Mouse (Mus musculus) CH12.LX (cell line): Measurements from ENCODE around the gene Itgbl1. TPM values are rescaled to one million over a fixed set of nuclear protein-coding genes. Genes with fewer than 3 reads are reported as not detected.
"Not testable (repeated sequence)": the region's sequence is repeated elsewhere in the genome, so short reads cannot be mapped to it uniquely, and the experiment has no call there.

ENCODE experiments used
- DNase-seq: peaks from one replicate; pipeline ENCODE4 v3.0.0-alpha.2; 2013; ENCODE audit errors: extremely low read depth
- H3K27ac ChIP-seq: 2 replicates; pipeline ENCODE4 v1.5.1; 2012; ENCODE audit warnings: low read depth, mild to moderate bottlenecking, control low read depth, moderate library complexity; ENCODE audit not compliant: insufficient read depth
- H3K27me3 ChIP-seq: replicated peaks from 2 replicates; pipeline ENCODE3; 2012; ENCODE audit warnings: inconsistent platforms
- H3K36me3 ChIP-seq, 2 experiments: replicated peaks in 1 of 2; 2 replicates each; pipeline versions ENCODE3 to v1.6.1; 2012; ENCODE audit warnings: inconsistent platforms in 1 of 2, low read length in 1 of 2, mild to moderate bottlenecking in 1 of 2, mixed read lengths in 1 of 2, moderate library complexity in 1 of 2; ENCODE audit not compliant: control insufficient read depth in 1 of 2, insufficient read depth in 1 of 2
- H3K4me1 ChIP-seq, 2 experiments: 2 replicates each; pipeline ENCODE4 v1.6.1; 2012; ENCODE audit warnings: inconsistent platforms in 1 of 2, moderate library complexity in 1 of 2; ENCODE audit not compliant: insufficient read depth in 2 of 2, control insufficient read depth in 1 of 2
- H3K4me2 ChIP-seq: 2 replicates; pipeline ENCODE4 v1.6.1; 2012; ENCODE audit warnings: low read depth, mild to moderate bottlenecking, control low read depth; ENCODE audit not compliant: poor library complexity, insufficient read depth, severe bottlenecking
- H3K4me3 ChIP-seq, 3 experiments: fragments of 150-350 bp in 1 of 3; sonication (generic) in 1 of 3; replicated peaks in 1 of 3; 2 replicates each; pipeline versions ENCODE3 to v1.5.1; 2011 to 2012; ENCODE audit warnings: low read depth in 2 of 3, low read length in 2 of 3, mild to moderate bottlenecking in 2 of 3, moderate library complexity in 2 of 3, control low read depth in 1 of 3, improper control_type of control experiment in 1 of 3, inconsistent platforms in 1 of 3, mixed read lengths in 1 of 3; ENCODE audit not compliant: poor library complexity in 1 of 3
- H3K79me2 ChIP-seq: replicated peaks from 2 replicates; pipeline ENCODE4 v1.6.1; 2012; ENCODE audit warnings: mild to moderate bottlenecking, moderate library complexity; ENCODE audit not compliant: control insufficient read depth, poor library complexity, insufficient read depth, severe bottlenecking; ENCODE audit errors: extremely low read depth
- H3K9ac ChIP-seq: 2 replicates; pipeline ENCODE4 v1.6.1; 2012; ENCODE audit warnings: low read depth, mild to moderate bottlenecking, control low read depth, moderate library complexity; ENCODE audit not compliant: insufficient read depth
- H3K9me3 ChIP-seq: replicated peaks from 2 replicates; pipeline ENCODE3; 2012; ENCODE audit warnings: low read length, inconsistent platforms, mixed read lengths
- BHLHE40 ChIP-seq: IDR thresholded peaks from 2 replicates; pipeline ENCODE4 v1.6.1; 2011; ENCODE audit warnings: mild to moderate bottlenecking, low read depth, low read length, improper control_type of control experiment
- CHD1 ChIP-seq: IDR thresholded peaks from 2 replicates; pipeline ENCODE4 v1.6.1; 2012; ENCODE audit warnings: low read depth, low read length, improper control_type of control experiment, inconsistent platforms
- CTCF ChIP-seq, 2 experiments: IDR thresholded peaks in 1 of 2; conservative IDR thresholded peaks in 1 of 2; 2 replicates each; pipeline ENCODE4 v1.5.1; 2011 to 2012; ENCODE audit warnings: low read depth in 2 of 2, low read length in 2 of 2, improper control_type of control experiment in 1 of 2, inconsistent platforms in 1 of 2, mild to moderate bottlenecking in 1 of 2, moderate library complexity in 1 of 2
- E2F4 ChIP-seq: IDR thresholded peaks from 2 replicates; pipeline ENCODE4 v1.6.1; 2011; ENCODE audit warnings: low read depth, low read length, improper control_type of control experiment; ENCODE audit not compliant: insufficient replicate concordance
- EP300 ChIP-seq: IDR thresholded peaks from 2 replicates; pipeline ENCODE4 v1.6.1; 2011; ENCODE audit warnings: low read length, improper control_type of control experiment
- ETS1 ChIP-seq: conservative IDR thresholded peaks from 2 replicates; pipeline ENCODE4 v1.6.1; 2012; ENCODE audit warnings: low read depth, mild to moderate bottlenecking, inconsistent platforms, low read length, improper control_type of control experiment, moderate library complexity
- GABPA ChIP-seq: IDR thresholded peaks from 2 replicates; pipeline ENCODE4 v1.6.1; 2012; ENCODE audit warnings: low read depth, low read length, improper control_type of control experiment, inconsistent platforms; ENCODE audit not compliant: insufficient replicate concordance
- HCFC1 ChIP-seq: IDR thresholded peaks from 2 replicates; pipeline ENCODE4 v1.6.1; 2012; ENCODE audit warnings: low read depth, mild to moderate bottlenecking, inconsistent platforms, low read length, improper control_type of control experiment
- IRF4 ChIP-seq: IDR thresholded peaks from 2 replicates; pipeline ENCODE4 v1.6.1; 2014; ENCODE audit warnings: low read depth, mild to moderate bottlenecking, inconsistent platforms, low read length, improper control_type of control experiment
- JUND ChIP-seq: conservative IDR thresholded peaks from 2 replicates; pipeline ENCODE4 v1.6.1; 2011; ENCODE audit warnings: low read depth, low read length, improper control_type of control experiment
- MAZ ChIP-seq: IDR thresholded peaks from 2 replicates; pipeline ENCODE4 v1.6.1; 2012; ENCODE audit warnings: low read depth, mild to moderate bottlenecking, inconsistent platforms, low read length, improper control_type of control experiment, moderate library complexity
- MEF2A ChIP-seq: IDR thresholded peaks from 2 replicates; pipeline ENCODE4 v1.6.1; 2014; ENCODE audit warnings: low read depth, mild to moderate bottlenecking, inconsistent platforms, low read length, improper control_type of control experiment, borderline replicate concordance
- MXI1 ChIP-seq: IDR thresholded peaks from 2 replicates; pipeline ENCODE4 v1.6.1; 2011; ENCODE audit warnings: mild to moderate bottlenecking, low read depth, low read length, improper control_type of control experiment
- NRF1 ChIP-seq: IDR thresholded peaks from 2 replicates; pipeline ENCODE4 v1.6.1; 2014; ENCODE audit warnings: low read depth, mild to moderate bottlenecking, inconsistent platforms, low read length, improper control_type of control experiment, moderate library complexity
- PAX5 ChIP-seq: IDR thresholded peaks from 2 replicates; pipeline ENCODE4 v1.6.1; 2012; ENCODE audit warnings: low read length, inconsistent platforms, mixed read lengths
- POLR2A ChIP-seq: IDR thresholded peaks from 2 replicates; pipeline ENCODE4 v1.6.1; 2011; ENCODE audit warnings: low read depth, mild to moderate bottlenecking, improper control_type of control experiment, low read length
- POLR2AphosphoS2 ChIP-seq: IDR thresholded peaks from 2 replicates; pipeline ENCODE4 v1.6.1; 2011; ENCODE audit warnings: low read depth, low read length, improper control_type of control experiment
- RAD21 ChIP-seq: IDR thresholded peaks from 2 replicates; pipeline ENCODE4 v1.6.1; 2011; ENCODE audit warnings: low read depth, mild to moderate bottlenecking, low read length, improper control_type of control experiment, moderate library complexity
- RCOR1 ChIP-seq: conservative IDR thresholded peaks from 2 replicates; pipeline ENCODE4 v1.6.1; 2012; ENCODE audit warnings: low read depth, mild to moderate bottlenecking, inconsistent platforms, low read length, improper control_type of control experiment
- TBP ChIP-seq: conservative IDR thresholded peaks from 2 replicates; pipeline ENCODE4 v1.6.1; 2011; ENCODE audit warnings: low read depth, low read length, improper control_type of control experiment
- UBTF ChIP-seq: IDR thresholded peaks from 2 replicates; pipeline ENCODE4 v1.6.1; 2012; ENCODE audit warnings: low read depth, mild to moderate bottlenecking, inconsistent platforms, low read length, improper control_type of control experiment, moderate library complexity
- ZKSCAN1 ChIP-seq: IDR thresholded peaks from 2 replicates; pipeline ENCODE4 v1.6.1; 2012; ENCODE audit warnings: low read depth, inconsistent platforms, low read length, improper control_type of control experiment, borderline replicate concordance
- ZNF384 ChIP-seq: IDR thresholded peaks from 2 replicates; pipeline ENCODE4 v1.6.1; 2012; ENCODE audit warnings: low read depth, low read length, improper control_type of control experiment, inconsistent platforms
- dilution Hi-C: fragments of 300-500 bp; cut with MboI; formaldehyde crosslinking; loops from 2 replicates; pipeline ENCODE4 v1.14.3; 2020; ENCODE audit warnings: low sequenced_read_pairs; ENCODE audit not compliant: extremely low pct_unique_long_range_greater_than_20kb, extremely low pct_ligation_motif_present
- in situ Hi-C: fragments of 300-500 bp; cut with MboI; formaldehyde crosslinking; loops from 3 replicates; pipeline ENCODE4 v1.14.3; 2019; ENCODE audit warnings: low sequenced_read_pairs, low pct_ligation_motif_present, low pct_unique_long_range_greater_than_20kb, mixed read lengths
- polyA plus RNA-seq: library from polyadenylated mRNA; unstranded; fragments of >175 nt; gene quantifications from 2 replicates; pipeline ENCODE4 v1.2.1, GENCODE M21; 2012; ENCODE audit warnings: low read depth; ENCODE audit not compliant: insufficient read length
- total RNA-seq, 2 experiments: library from RNA; depleted of rRNA; stranded (reverse); fragments of 300-350 nt in 1 of 2; fragments of >200 nt in 1 of 2; gene quantifications; 2 replicates each; pipeline ENCODE4 v1.2.3; 2012 to 2014

The Itgbl1 gene
- total and polyA plus RNA-seq, 3 experiments: not detected

GRCm38 (mm10) chr14:123663206-123663605 lies 3.4 kb downstream of the Itgbl1 start:
- no peak for TF ChIP-seq BHLHE40
- TF ChIP-seq EP300: no peak
- TF ChIP-seq ZKSCAN1: no peak
- no peak for TF ChIP-seq MEF2A
- TF ChIP-seq HCFC1: no peak
- no peak for TF ChIP-seq JUND
- no peak for TF ChIP-seq ZNF384
- no peak for TF ChIP-seq NRF1
- TF ChIP-seq PAX5: no peak
- TF ChIP-seq IRF4: no peak
- no peak for TF ChIP-seq UBTF
- TF ChIP-seq RAD21: no peak
- TF ChIP-seq E2F4: no peak
- Histone ChIP-seq H3K27ac (no peak overlapping the region), H3K27me3 (no peaks in the 10 kb centered on the region), H3K9ac (no peak overlapping the region), H3K4me1 (peaks cover 0 to 5% of the 10 kb centered on the region in 2 experiments; a peak in 2 of 4 replicates), H3K36me3 (no peaks in the 10 kb centered on the region), H3K4me2 (no peak overlapping the region), H3K9me3 (no peaks in the 10 kb centered on the region), H3K79me2 (no peaks in the 10 kb centered on the region), H3K4me3 (no peak overlapping the region)
- no peak for DNase-seq
- in situ Hi-C loops: loop anchor here (25.0 kb wide), 1 partner anchor 301 kb away; no protein-coding TSS in a partner anchor
- dilution Hi-C loops: no loop called here

GRCm38 (mm10) chr14:123664451-123664850 lies 4.7 kb downstream of the Itgbl1 start:
- dilution Hi-C loops: no loop called here

GRCm38 (mm10) chr14:123671076-123671475 lies 11.3 kb downstream of the Itgbl1 start:
- H3K9ac ChIP-seq, H3K4me2 ChIP-seq, H3K27ac ChIP-seq, H3K36me3 ChIP-seq, DNase-seq, H3K79me2 ChIP-seq, dilution Hi-C loops, H3K27me3 ChIP-seq, H3K4me1 ChIP-seq, H3K4me3 ChIP-seq, H3K9me3 ChIP-seq: not testable (repeated sequence)
- in situ Hi-C loops: loop anchor here (25.0 kb wide), 1 partner anchor 309 kb away; no protein-coding TSS in a partner anchor

More at GRCm38 (mm10) chr14:123664451-123664850, 4.7 kb downstream of the Itgbl1 start:
- no peak overlapping the region for H3K9ac ChIP-seq
- H3K27ac ChIP-seq: no peak overlapping the region
- in situ Hi-C loops: loop anchor here (25.0 kb wide), 1 partner anchor 302 kb away; no protein-coding TSS in a partner anchor
- no peak for DNase-seq
- H3K79me2 ChIP-seq: no peaks in the 10 kb centered on the region
- peaks cover 0 to 5% of the 10 kb centered on the region in 2 experiments; a peak in 2 of 4 replicates for H3K4me1 ChIP-seq
- TF ChIP-seq CHD1 (no peak), MAZ (no peak), EP300 (no peak), GABPA (no peak), MEF2A (no peak), CTCF (conservative IDR thresholded peaks at IDR 0.05 in 1 of 2, IDR thresholded peaks at IDR 0.05 in 1 of 2; ENCODE audit: low read depth in 2 of 2, low read length in 2 of 2) (no peak), E2F4 (no peak), MXI1 (no peak), IRF4 (no peak), POLR2A (no peak), PAX5 (no peak), TBP (no peak), POLR2AphosphoS2 (no peak), BHLHE40 (no peak), RCOR1 (no peak), ETS1 (no peak)
- TF ChIP-seq, all 38 proteins: peak for 0
- Histone ChIP-seq H3K4me3 (no peak overlapping the region), H3K27me3 (no peaks in the 10 kb centered on the region), H3K9me3 (no peaks in the 10 kb centered on the region), H3K36me3 (no peaks in the 10 kb centered on the region), H3K4me2 (no peak overlapping the region)
